Mouse (Mus musculus) C2C12 (cell line): ENCODE data around the gene Plxna2. TPM values are rescaled to one million over a fixed set of nuclear protein-coding genes. Genes with fewer than 3 reads are reported as not detected.

Experiments used
- H3K27me3 ChIP-seq: one replicate; pipeline ENCODE4 v1.6.1; 2011; ENCODE audit not compliant: control insufficient read depth, insufficient read depth, insufficient read length
- H3K36me3 ChIP-seq: one replicate; pipeline ENCODE4 v1.6.1; 2011; ENCODE audit not compliant: control insufficient read depth, insufficient read depth
- H3K4me3 ChIP-seq: one replicate; pipeline ENCODE4 v1.5.1; 2011; ENCODE audit warnings: mild to moderate bottlenecking, control low read depth; ENCODE audit not compliant: poor library complexity, insufficient read depth, severe bottlenecking
- H3K79me2 ChIP-seq: one replicate; pipeline ENCODE4 v1.6.1; 2011; ENCODE audit not compliant: control insufficient read depth, insufficient read depth
- H3K79me3 ChIP-seq: one replicate; pipeline ENCODE4 v1.6.1; 2011; ENCODE audit warnings: low read depth, control low read depth
- H3ac ChIP-seq: one replicate; pipeline ENCODE3; 2011; ENCODE audit warnings: low read depth; ENCODE audit not compliant: control insufficient read depth, insufficient read length
- CEBPB ChIP-seq: IDR thresholded peaks from one replicate; pipeline ENCODE4 v1.6.1; 2011; ENCODE audit warnings: low read depth, mild to moderate bottlenecking, control low read depth, moderate library complexity
- CTCF ChIP-seq: IDR thresholded peaks from one replicate; pipeline ENCODE4 v1.5.1; 2011; ENCODE audit not compliant: control insufficient read depth, insufficient read depth, insufficient read length
- FOSL1 ChIP-seq: IDR thresholded peaks from one replicate; pipeline ENCODE4 v1.8.0; 2011; ENCODE audit warnings: mild to moderate bottlenecking, low read length; ENCODE audit not compliant: poor library complexity, insufficient read depth, severe bottlenecking
- MAX ChIP-seq: IDR thresholded peaks from one replicate; pipeline ENCODE4 v1.6.1; 2011; ENCODE audit warnings: mild to moderate bottlenecking, control low read depth
- MYOD1 ChIP-seq: IDR thresholded peaks from one replicate; pipeline ENCODE4 v1.6.1; 2011; ENCODE audit warnings: low read depth; ENCODE audit not compliant: control insufficient read depth, insufficient read length
- MYOG ChIP-seq: IDR thresholded peaks from one replicate; pipeline ENCODE4 v1.6.1; 2011; ENCODE audit not compliant: control insufficient read depth, insufficient read length; ENCODE audit errors: extremely low read depth
- USF1 ChIP-seq: IDR thresholded peaks from one replicate; pipeline ENCODE4 v1.6.1; 2011; ENCODE audit warnings: low read depth, mild to moderate bottlenecking, control low read depth, moderate library complexity
- microRNA-seq: library from miRNA; unstranded; fragments of <30 nt; microRNA quantifications from one replicate; pipeline ENCODE4, GENCODE M21; 2019; ENCODE audit warnings: borderline microRNAs expressed
- polyA plus RNA-seq: library from polyadenylated mRNA; unstranded; fragments of >200 nt; fragmentation: generic; extraction: Trizol; gene quantifications from one replicate; pipeline ENCODE4 v1.2.1, GENCODE M21; 2012; ENCODE audit warnings: missing spikeins

Plxna2 gene
- polyA plus RNA-seq, 1 experiment: 4.2 TPM

DNA sequence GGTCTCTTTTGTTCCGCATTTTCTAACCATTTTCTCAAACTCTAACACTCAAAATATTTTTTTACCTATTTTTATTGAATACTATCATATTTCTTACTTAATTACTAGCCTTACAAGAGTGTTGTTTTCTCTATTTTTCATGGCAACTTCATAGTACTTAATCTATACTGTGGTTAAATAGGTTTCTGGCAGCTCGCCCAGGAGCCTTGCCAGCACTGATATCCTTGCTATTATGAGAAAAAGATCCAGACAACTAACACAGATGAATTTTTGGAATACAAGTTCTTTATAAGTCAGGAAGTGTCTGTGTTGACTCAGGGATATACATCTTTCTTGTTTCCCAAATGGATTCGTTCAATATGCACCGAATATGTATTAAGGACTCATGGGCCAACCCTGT lies 229.0 kb downstream of the Plxna2 start:
- Histone ChIP-seq H3K79me2 (no peaks in the 10 kb centered on the region), H3ac (no peak overlapping the region), H3K4me3 (no peak overlapping the region), H3K27me3 (no peaks in the 10 kb centered on the region), H3K79me3 (no peaks in the 10 kb centered on the region), H3K36me3 (no peaks in the 10 kb centered on the region)
- no peak for TF ChIP-seq MYOD1
- TF ChIP-seq MAX: no peak
- no peak for TF ChIP-seq CEBPB
- no peak for TF ChIP-seq MYOG
- no peak for TF ChIP-seq CTCF
- TF ChIP-seq FOSL1: no peak

DNA sequence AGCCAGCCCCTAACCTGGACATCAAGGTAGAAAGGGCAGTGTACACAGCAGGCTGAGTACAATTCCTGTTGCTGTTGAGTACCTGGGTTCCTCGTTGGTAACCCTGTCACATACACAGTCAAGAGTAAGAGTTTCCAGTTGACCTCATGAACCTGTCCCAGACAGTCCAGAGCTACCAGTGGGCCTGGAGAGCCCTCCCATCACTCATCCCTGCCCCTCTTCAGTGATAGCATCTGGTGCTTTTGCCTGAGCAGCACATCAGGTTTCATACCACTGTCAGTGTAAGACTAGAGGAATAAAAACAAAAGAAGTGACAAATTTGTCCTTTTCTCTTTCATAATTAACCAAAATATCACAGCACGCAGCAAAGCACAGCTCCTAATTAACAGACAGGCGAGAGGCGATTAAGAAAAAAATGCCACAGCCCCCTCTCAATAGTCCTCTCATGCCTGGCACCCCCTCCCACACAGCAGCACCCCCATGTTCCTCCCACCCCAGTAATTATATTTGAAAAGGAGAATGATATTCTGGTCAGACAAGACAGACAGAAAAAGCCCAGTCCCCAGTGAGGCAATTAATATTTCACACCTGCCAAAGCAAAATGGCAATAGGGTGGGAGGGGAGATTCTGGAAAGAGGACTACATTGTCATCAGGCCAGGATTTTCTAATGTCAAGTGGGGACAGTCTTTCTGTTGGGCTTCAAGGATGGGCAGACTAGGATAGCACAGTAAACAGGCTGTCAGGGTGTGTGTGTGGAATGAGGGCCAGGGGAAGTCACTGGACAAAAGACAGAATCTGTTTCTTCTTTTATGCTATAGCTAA lies 233.4 kb downstream of the Plxna2 start:
- no peaks in the 10 kb centered on the region for H3K79me3 ChIP-seq
- H3K79me2 ChIP-seq: no peaks in the 10 kb centered on the region
- no peak overlapping the region for H3ac ChIP-seq
- TF ChIP-seq FOSL1 (no peak), USF1 (no peak), MYOD1 (no peak), CEBPB (no peak), MAX (no peak), MYOG (no peak), CTCF (no peak)
- H3K36me3 ChIP-seq: no peaks in the 10 kb centered on the region
- no peak overlapping the region for H3K4me3 ChIP-seq
- no peaks in the 10 kb centered on the region for H3K27me3 ChIP-seq

DNA sequence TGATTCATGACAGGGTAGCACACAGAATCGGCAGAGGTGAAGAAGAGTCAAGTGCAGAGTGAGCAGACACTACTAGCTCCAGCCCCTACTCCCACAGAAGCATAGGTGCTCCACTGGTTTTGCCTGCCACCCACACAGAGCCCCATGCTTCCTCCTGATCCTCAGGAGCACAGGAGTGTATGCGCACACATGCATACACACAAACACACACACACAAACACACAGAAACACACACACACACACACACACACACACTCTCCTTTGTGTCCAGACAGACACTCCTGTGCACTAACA lies 234.0 kb downstream of the Plxna2 start:
- H3K27me3 ChIP-seq: no peaks in the 10 kb centered on the region
- TF ChIP-seq USF1: no peak
- TF ChIP-seq MYOG: no peak
- TF ChIP-seq CEBPB: no peak
- no peak for TF ChIP-seq MYOD1
- no peak for TF ChIP-seq FOSL1
- TF ChIP-seq CTCF: no peak
- TF ChIP-seq MAX: no peak
- H3K36me3 ChIP-seq: no peaks in the 10 kb centered on the region
- H3ac ChIP-seq: no peak overlapping the region
- no peaks in the 10 kb centered on the region for H3K79me2 ChIP-seq
- no peaks in the 10 kb centered on the region for H3K79me3 ChIP-seq
- H3K4me3 ChIP-seq: no peak overlapping the region

Small RNA genes within 50 kb of the gene (microRNA-seq; reads per million reads assigned to microRNA genes)
- 0.40 reads per million, percentile 3 among the genes with 10 or more reads in this experiment for gene Mir3962
